Mouse (Mus musculus) CH12.LX (cell line): ENCODE measurements at regions not wholly inside any gene's neighbourhood (a gene's known extent, or its start where the extent isn't known, plus 50 kb on each side); places are given as distances from the start of the nearest gene placed in this dataset.

ENCODE experiments used
- CTCF ChIP-seq, 2 experiments: IDR thresholded peaks in 1 of 2; conservative IDR thresholded peaks in 1 of 2; 2 replicates each; pipeline ENCODE4 v1.5.1; 2011 to 2012; ENCODE audit warnings: low read depth in 2 of 2, low read length in 2 of 2, improper control_type of control experiment in 1 of 2, inconsistent platforms in 1 of 2, mild to moderate bottlenecking in 1 of 2, moderate library complexity in 1 of 2
- EP300 ChIP-seq: IDR thresholded peaks from 2 replicates; pipeline ENCODE4 v1.6.1; 2011; ENCODE audit warnings: low read length, improper control_type of control experiment
- HCFC1 ChIP-seq: IDR thresholded peaks from 2 replicates; pipeline ENCODE4 v1.6.1; 2012; ENCODE audit warnings: low read depth, mild to moderate bottlenecking, inconsistent platforms, low read length, improper control_type of control experiment
- MAX ChIP-seq: IDR thresholded peaks from 2 replicates; pipeline ENCODE4 v1.6.1; 2011; ENCODE audit warnings: low read length, improper control_type of control experiment
- POLR2A ChIP-seq: IDR thresholded peaks from 2 replicates; pipeline ENCODE4 v1.6.1; 2011; ENCODE audit warnings: low read depth, mild to moderate bottlenecking, improper control_type of control experiment, low read length

GRCm38 (mm10) chr9:41668741-41669140 is 455.4 kb downstream of the Sorl1 start:
- TF ChIP-seq CTCF (conservative IDR thresholded peaks at IDR 0.05 in 1 of 2, IDR thresholded peaks at IDR 0.05 in 1 of 2; ENCODE audit: low read depth in 2 of 2, low read length in 2 of 2) (no peak), POLR2A (no peak), EP300 (no peak), MAX (no peak), HCFC1 (no peak)
